Mouse (Mus musculus) frontal cortex, adult 2 months (tissue): ENCODE measurements around the gene Pou2f3. TPM values are rescaled to one million over a fixed set of nuclear protein-coding genes. Genes with fewer than 3 reads are reported as not detected.
A peak's percentile ranks its signal among the peaks of the same experiment; 100 is the strongest.

ENCODE experiments used
- DNase-seq, 2 experiments: peaks; one replicate each; pipeline ENCODE4 v3.0.0; 2022; ENCODE audit warnings: low spot score in 1 of 2; ENCODE audit errors: extremely low spot score in 1 of 2
- polyA plus RNA-seq: library from polyadenylated mRNA; depleted of rRNA; stranded (reverse); fragments of >200 nt; gene quantifications from 2 replicates; pipeline ENCODE4 v1.2.3, GENCODE M21; 2012

The Pou2f3 gene
- polyA plus RNA-seq, 1 experiment = 0.26 TPM

GRCm38 (mm10) chr9:43115431-43116133 lies 94.6 kb downstream of the Pou2f3 start:
- peak in 1 of 2 experiments; percentile 38 for DNase-seq

GRCm38 (mm10) chr9:43114833-43115232 lies 95.3 kb downstream of the Pou2f3 start:
- DNase-seq = no peak

- DNase-seq = no peak
Observed at GRCm38 (mm10) chr9:43110286-43110980, 99.7 kb downstream of the Pou2f3 start.

- DNase-seq = no peak
Observed at GRCm38 (mm10) chr9:43109125-43109524, 101.0 kb downstream of the Pou2f3 start.

- no peak for DNase-seq
Observed at GRCm38 (mm10) chr9:43108721-43109120, 101.4 kb downstream of the Pou2f3 start.

- no peak for DNase-seq
Observed at GRCm38 (mm10) chr9:43108081-43108480, 102.1 kb downstream of the Pou2f3 start.

GRCm38 (mm10) chr9:43107555-43107954 lies 102.6 kb downstream of the Pou2f3 start:
- peak in 1 of 2 experiments; percentile 45 for DNase-seq

- peak in 1 of 2 experiments; percentile 80 for DNase-seq
Observed at GRCm38 (mm10) chr9:43107187-43107517, 103.0 kb downstream of the Pou2f3 start, which contains the start of gene Arhgef12. TSS of gene Arhgef12 (minus strand) at chr9:43107239.

- peak in 1 of 2 experiments; percentile 34 for DNase-seq
Observed at GRCm38 (mm10) chr9:43106426-43107186, 103.6 kb downstream of the Pou2f3 start.

GRCm38 (mm10) chr9:43105664-43106361 lies 104.4 kb downstream of the Pou2f3 start:
- peak; percentile 72 to 88 for DNase-seq

GRCm38 (mm10) chr9:43104873-43105663 lies 105.1 kb downstream of the Pou2f3 start:
- peak in 1 of 2 experiments; percentile 43 for DNase-seq

GRCm38 (mm10) chr9:43104526-43104872 lies 105.7 kb downstream of the Pou2f3 start:
- DNase-seq = no peak

- no peak for DNase-seq
Observed at GRCm38 (mm10) chr9:43103675-43104299, 106.4 kb downstream of the Pou2f3 start.

- DNase-seq = no peak
Observed at GRCm38 (mm10) chr9:43102931-43103330, 107.2 kb downstream of the Pou2f3 start.

GRCm38 (mm10) chr9:43101936-43102595 lies 108.1 kb downstream of the Pou2f3 start:
- DNase-seq = no peak

- no peak for DNase-seq
Observed at GRCm38 (mm10) chr9:43098922-43099321, 111.2 kb downstream of the Pou2f3 start.

GRCm38 (mm10) chr9:43097801-43098557 lies 112.2 kb downstream of the Pou2f3 start:
- no peak for DNase-seq

GRCm38 (mm10) chr9:43096337-43096736 lies 113.8 kb downstream of the Pou2f3 start:
- DNase-seq = no peak
